Mouse (Mus musculus) hindbrain, embryonic 16.5 days (tissue): ENCODE measurements around the gene Ros1. TPM values are rescaled to one million over a fixed set of nuclear protein-coding genes. Genes with fewer than 3 reads are reported as not detected.

Experiments used
- ATAC-seq: fragments of 200-750 bp; cut with Nextera tagmentation; 2 replicates; pipeline ENCODE4 v1.8.0; 2017; ENCODE audit warnings: moderate TSS enrichment, moderate library complexity
- H3K27ac ChIP-seq: fragments of 300-500 bp; sonication (generic); 2 replicates; pipeline ENCODE4 v1.5.1; 2014; ENCODE audit warnings: low read depth, mild to moderate bottlenecking, control low read depth, low read length, moderate library complexity
- H3K27me3 ChIP-seq: fragments of 300-500 bp; sonication (generic); replicated peaks from 2 replicates; pipeline ENCODE4 v1.6.1; 2014; ENCODE audit warnings: low read length; ENCODE audit not compliant: control insufficient read depth, insufficient read depth
- H3K36me3 ChIP-seq: fragments of 300-500 bp; sonication (generic); 2 replicates; pipeline ENCODE4 v1.6.1; 2014; ENCODE audit warnings: mild to moderate bottlenecking, low read length, moderate library complexity, mixed read lengths; ENCODE audit not compliant: control insufficient read depth, insufficient read depth
- H3K4me1 ChIP-seq: fragments of 300-500 bp; sonication (generic); 2 replicates; pipeline ENCODE4 v1.6.1; 2014; ENCODE audit warnings: low read depth, low read length; ENCODE audit not compliant: control insufficient read depth, insufficient read depth
- H3K4me2 ChIP-seq: fragments of 300-500 bp; sonication (generic); 2 replicates; pipeline ENCODE4 v1.6.1; 2014; ENCODE audit warnings: mild to moderate bottlenecking, low read length, control low read depth, moderate library complexity
- H3K4me3 ChIP-seq: fragments of 300-500 bp; sonication (generic); 2 replicates; pipeline ENCODE4 v1.5.1; 2014; ENCODE audit warnings: mild to moderate bottlenecking, low read length, control low read depth, moderate library complexity
- H3K9ac ChIP-seq: fragments of 300-500 bp; sonication (generic); 2 replicates; pipeline ENCODE4 v1.6.1; 2014; ENCODE audit warnings: low read depth, mild to moderate bottlenecking, control low read depth, low read length, moderate library complexity
- H3K9me3 ChIP-seq: fragments of 300-500 bp; sonication (generic); 2 replicates; pipeline ENCODE4 v1.6.1; 2014; ENCODE audit warnings: mild to moderate bottlenecking, low read length, moderate library complexity; ENCODE audit not compliant: control insufficient read depth
- WGBS: fragments of 180-500 bp; shearing (Covaris S2); extraction: QIAGEN DNeasy Blood & Tissue Kit; methylation state at CpG from one replicate; pipeline ENCODE4 v1.1.7; 2014; 5-methylcytosine and 5-hydroxymethylcytosine counted together
- microRNA-seq: library from miRNA; unstranded; fragments of <30 nt; microRNA quantifications from one replicate; pipeline ENCODE4, GENCODE M21; 2017
- polyA plus RNA-seq: library from polyadenylated mRNA; unstranded; fragments of >200 nt; fragmentation: Nextera tagmentation; extraction: Ambion mirVana; gene quantifications from 2 replicates; pipeline ENCODE4 v1.2.1, GENCODE M21; 2015

Gene Ros1
- polyA plus RNA-seq, 1 experiment from 2014 or later, result not detected

DNA sequence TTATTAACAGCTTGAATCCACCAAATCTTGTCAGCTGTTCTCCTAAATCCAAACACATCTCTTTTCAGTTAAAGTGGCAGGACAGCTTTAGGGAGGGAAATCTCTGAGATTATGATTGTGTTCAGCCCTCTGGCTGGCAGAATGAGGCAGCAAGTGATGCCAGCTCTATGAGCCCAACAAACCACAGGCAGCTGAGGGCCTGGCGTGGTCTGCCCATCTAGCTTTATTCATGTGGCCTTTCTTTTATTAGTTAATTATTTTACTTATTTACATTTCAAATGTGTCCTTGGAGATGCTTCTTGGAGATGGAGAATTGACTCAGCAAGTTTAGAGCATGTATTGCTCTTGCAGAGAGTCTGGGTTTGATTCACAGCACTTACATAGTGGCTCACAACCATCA lies 176.6 kb downstream of the Ros1 start:
- Histone ChIP-seq H3K4me2 (no peak overlapping the region), H3K27ac (no peak overlapping the region), H3K27me3 (peaks cover 28% of the 10 kb centered on the region), H3K4me1 (peaks cover 13% of the 10 kb centered on the region), H3K9ac (no peak overlapping the region), H3K36me3 (no peaks in the 10 kb centered on the region), H3K9me3 (no peaks in the 10 kb centered on the region), H3K4me3 (no peak overlapping the region)
- ATAC-seq, result no peak
- 42% methylated on average over 1 of the region's 1 CpGs for WGBS

Small RNA genes within 50 kb of the gene (microRNA-seq; reads per million reads assigned to microRNA genes)
- gene Gm24084, result not detected

Other genes with a start within 250 kb of the Ros1 start
- gene Vgll2, start 172.7 kb downstream of the Ros1 start, polyA plus RNA-seq, result 0.15 and 1.3 TPM in 2 replicates
- gene Dcbld1, start 38.4 kb upstream of the Ros1 start, polyA plus RNA-seq, result 21.0 and 23.2 TPM in 2 replicates
- not detected in 2 replicates for gene Gm26741, start 163.5 kb upstream of the Ros1 start, polyA plus RNA-seq
- 28.1 and 29.6 TPM in 2 replicates for gene Gopc, start 186.9 kb upstream of the Ros1 start, polyA plus RNA-seq
- not detected in 2 replicates for gene Nepn, start 193.7 kb upstream of the Ros1 start, polyA plus RNA-seq
- 22.1 and 22.4 TPM in 2 replicates for gene Nus1, start 222.3 kb upstream of the Ros1 start, polyA plus RNA-seq